Mouse (Mus musculus): ENCODE measurements around the gene Dgkh. TPM values are rescaled to one million over a fixed set of nuclear protein-coding genes. Genes with fewer than 3 reads are reported as not detected.

Gene Dgkh
- polyA plus RNA-seq, 1 experiment from 2014 or later, result 2.5 TPM

Other genes starting within 250 kb of the Dgkh start
- gene Akap11, start 196.0 kb downstream of the Dgkh start, polyA plus RNA-seq (2015; fragmentation: Nextera tagmentation; extraction: Ambion mirVana), result 20.0 and 20.2 TPM in 2 replicates
- 13.3 and 14.6 TPM in 2 replicates for gene Vwa8, start 116.3 kb upstream of the Dgkh start, polyA plus RNA-seq (2015; fragmentation: Nextera tagmentation; extraction: Ambion mirVana)